Mouse (Mus musculus): ENCODE data around the gene Acap2.

DNA sequence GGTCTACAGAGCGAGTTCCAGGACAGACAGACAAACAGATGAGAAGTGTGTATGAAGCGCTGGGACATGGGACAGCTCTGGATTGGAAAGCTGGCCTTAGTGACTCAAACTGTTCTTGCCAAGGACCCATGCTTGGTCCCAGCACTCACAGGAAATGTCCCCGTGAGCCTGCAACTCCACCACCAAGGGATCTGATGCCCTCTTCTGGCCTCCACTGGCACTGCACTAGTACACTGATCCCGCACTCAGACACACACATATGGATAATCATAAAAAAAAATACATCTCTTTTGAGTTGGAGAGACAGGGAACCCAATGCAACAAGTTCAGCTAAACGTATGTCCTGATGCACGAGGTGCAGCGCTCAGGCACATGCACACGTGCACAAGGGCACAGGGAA is 30.7 kb downstream of the Acap2 start:
- TF ChIP-seq USF1 (IDR thresholded peaks at IDR 0.05; ENCODE audit: low read depth) (no peak), POLR2A (IDR thresholded peaks at IDR 0.05; ENCODE audit: insufficient read length, low read depth) (no peak), POLR2AphosphoS2 (IDR thresholded peaks at IDR 0.05; ENCODE audit: insufficient read length, low read depth) (no peak), MAX (IDR thresholded peaks at IDR 0.05; ENCODE audit: low read depth) (no peak), MYOG (IDR thresholded peaks at IDR 0.05; ENCODE audit: control insufficient read depth in 1 of 3, insufficient read depth in 1 of 3, insufficient read length in 2 of 3, low read depth in 2 of 3) (no peak), REST (IDR thresholded peaks at IDR 0.05; ENCODE audit: insufficient read depth, insufficient read length) (no peak), TCF3 (IDR thresholded peaks at IDR 0.05; ENCODE audit: insufficient read length, low read depth) (no peak)
